Mouse (Mus musculus) CD8-positive naive resting alpha-beta T cell, adult 57 days (primary cell): ENCODE measurements around the gene Chat. TPM values are rescaled to one million over a fixed set of nuclear protein-coding genes. Genes with fewer than 3 reads are reported as not detected.

ENCODE experiments used
- total RNA-seq: library from RNA; stranded (reverse); gene quantifications from one replicate; pipeline ENCODE4 v1.2.4, GENCODE M21; 2023

Chat gene
- total RNA-seq: not detected

DNA sequence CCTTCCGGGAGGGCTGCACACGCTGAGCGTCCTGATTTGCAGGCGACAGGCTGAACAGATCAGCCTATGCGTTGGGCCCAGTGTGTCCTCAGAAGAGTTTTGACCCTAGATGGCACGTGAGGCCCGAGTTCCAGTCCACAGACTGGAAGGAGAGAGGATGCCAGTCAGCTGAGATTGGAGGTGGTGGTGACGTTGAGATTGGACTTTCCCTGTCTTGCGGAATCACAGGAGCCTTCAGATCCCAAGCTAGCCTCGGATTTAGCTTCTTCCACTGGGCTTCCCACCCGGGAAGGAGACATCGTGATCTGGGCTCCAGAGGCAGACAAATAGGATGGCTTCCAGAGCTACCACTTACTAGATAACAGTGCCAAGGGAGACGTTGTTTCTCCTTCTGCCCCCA, at the start of gene Chat:
Gene Chat, minus strand, starts transcription at position 101 of the 400 bp plus-strand sequence.

DNA sequence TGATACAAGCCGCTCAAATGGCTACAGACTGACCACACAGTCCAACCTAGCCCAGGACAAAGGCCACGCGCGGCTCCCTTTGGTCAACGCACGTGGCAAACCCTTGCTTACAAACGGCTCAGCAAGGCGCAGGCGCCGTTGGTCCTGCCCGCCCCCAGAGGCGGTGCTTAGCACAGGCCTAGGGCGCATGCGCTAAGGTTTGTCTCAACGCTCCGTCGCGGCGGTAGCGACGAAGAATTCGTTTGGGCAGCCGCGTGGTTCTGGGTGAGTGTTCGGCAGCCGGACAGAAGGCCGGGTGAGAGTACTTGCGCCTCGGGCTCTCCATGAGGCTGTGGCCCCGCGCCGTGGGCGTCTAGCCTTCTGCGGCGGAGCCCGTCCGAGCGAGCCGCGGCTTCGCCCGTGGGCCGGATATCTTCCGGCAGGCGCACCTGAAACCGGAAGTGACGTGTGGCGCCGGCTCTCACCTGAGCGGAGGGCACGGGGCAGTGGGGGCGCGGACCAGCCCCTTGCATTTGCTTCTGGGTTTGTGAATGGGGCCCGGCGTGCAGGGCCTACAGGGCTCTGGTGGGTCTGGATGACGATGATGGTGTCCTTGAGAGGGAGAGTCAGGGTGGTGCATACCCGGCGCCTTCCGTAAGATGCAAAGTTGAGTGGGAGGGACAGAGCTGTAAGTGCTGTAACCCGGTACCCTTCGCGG, 47.7 kb upstream of the Chat start, which contains the start of gene Ercc6:
Gene Ercc6, plus strand, starts transcription at position 186 of the 697 bp plus-strand sequence.

DNA sequence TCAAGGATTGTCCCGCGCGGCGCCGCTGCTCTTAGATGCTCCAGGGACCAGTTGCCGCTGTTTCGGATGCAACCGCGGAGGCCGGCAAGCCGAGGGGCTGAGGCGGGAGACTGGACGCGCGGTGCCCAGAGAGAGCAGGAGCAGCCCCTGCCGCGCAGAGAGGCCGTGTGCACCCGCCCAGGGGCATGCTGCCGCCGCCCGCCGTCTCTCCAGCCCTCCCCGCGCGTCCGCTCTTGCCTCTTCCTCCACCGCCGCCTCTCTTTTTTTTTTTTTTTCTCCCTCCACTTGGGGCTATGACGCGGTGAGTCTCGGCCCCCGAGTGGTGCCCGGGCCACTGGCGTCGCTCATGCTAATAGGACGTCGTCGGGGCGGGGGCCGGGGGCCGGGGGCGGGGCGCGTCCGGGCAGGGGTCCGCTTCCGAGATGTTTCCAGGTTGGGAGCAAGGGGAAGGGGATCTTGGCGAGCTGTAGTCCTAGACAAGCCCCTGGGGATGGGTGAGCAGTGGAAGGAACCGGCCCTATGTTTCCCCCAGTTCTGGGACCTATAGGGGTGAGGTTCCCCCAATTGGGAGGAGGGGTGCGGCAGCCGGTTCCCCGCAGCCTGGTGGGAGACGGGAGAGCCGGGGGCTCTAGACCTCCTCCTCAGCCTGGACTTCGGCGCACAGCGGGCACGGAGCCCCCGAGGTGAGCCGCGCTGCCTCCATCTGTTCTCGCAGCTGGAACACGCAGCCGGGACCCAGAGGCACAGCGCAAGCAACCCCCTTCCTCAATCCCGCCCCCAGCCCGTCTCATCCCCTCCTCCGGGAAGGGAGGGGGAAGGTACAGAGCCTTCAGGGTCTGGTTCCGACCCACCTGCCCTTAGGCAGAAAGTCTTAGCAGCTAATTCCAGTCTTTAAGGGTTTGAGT, 936 bp downstream of the Chat start, which contains the start of gene Slc18a3:
Gene Slc18a3, minus strand, starts transcription at position 250 of the 905 bp plus-strand sequence.

DNA sequence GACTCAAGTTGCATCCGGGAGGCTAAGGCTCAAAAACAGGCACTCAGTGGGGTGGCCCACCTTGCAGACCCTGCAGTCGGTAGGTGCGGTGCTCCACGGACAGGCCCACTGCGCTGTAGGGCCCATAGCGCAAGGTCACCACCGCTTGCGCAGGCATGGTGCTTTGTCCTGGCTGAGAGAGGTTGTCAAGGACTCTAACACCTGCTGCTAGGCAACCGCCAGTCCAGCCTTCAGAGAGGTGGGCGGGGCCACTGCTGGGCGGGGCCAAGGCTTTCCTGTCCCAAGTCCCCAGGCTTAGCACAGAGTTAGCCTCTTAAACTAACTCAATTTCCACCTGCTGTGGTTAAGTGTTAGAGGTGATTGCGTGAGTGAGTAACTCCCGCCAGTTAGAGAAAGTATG, 77.6 kb downstream of the Chat start, which contains the start of gene 1700024G13Rik:
Gene 1700024G13Rik, minus strand, starts transcription at position 196 of the 400 bp plus-strand sequence.

Other genes with a start within 250 kb of the Chat start
- gene Ogdhl, start 144.0 kb downstream of the Chat start, total RNA-seq: 0.18 TPM
- gene 1700024G13Rik, start 77.6 kb downstream of the Chat start, total RNA-seq: not detected
- not detected for gene Slc18a3, start 1.1 kb downstream of the Chat start, total RNA-seq
- 47.8 TPM for gene Ercc6, start 47.5 kb upstream of the Chat start, total RNA-seq
- gene Prrxl1, start 133.4 kb upstream of the Chat start, total RNA-seq: not detected
- gene 3425401B19Rik, start 219.3 kb upstream of the Chat start, total RNA-seq: 0.15 TPM